Mouse (Mus musculus) gastrocnemius, adult 2 months (tissue): ENCODE measurements around the gene Sec24c. TPM values are rescaled to one million over a fixed set of nuclear protein-coding genes. Genes with fewer than 3 reads are reported as not detected.

Experiments
- DNase-seq: peaks from one replicate; pipeline ENCODE4 v3.0.0; 2022
- H3K27ac ChIP-seq: fragments of 200-600 bp; 2 replicates; pipeline ENCODE4 v1.8.1; 2022; ENCODE audit warnings: mild to moderate bottlenecking
- H3K4me3 ChIP-seq: fragments of 200-600 bp; 2 replicates; pipeline ENCODE4 v1.8.1; 2022; ENCODE audit warnings: mild to moderate bottlenecking, moderate library complexity
- CTCF ChIP-seq: fragments of 200-600 bp; IDR thresholded peaks from 2 replicates; pipeline ENCODE4 v1.8.1; 2022; ENCODE audit warnings: antibody characterized with exemption, mild to moderate bottlenecking, moderate library complexity
- intact Hi-C: fragments of 180-260 bp; cut with DNase I; formaldehyde crosslinking; loops from one replicate; pipeline ENCODE4 v1.15.1; 2025
- total RNA-seq, 2 experiments: library from RNA; stranded (reverse); gene quantifications; 2 replicates each; pipeline ENCODE4 v1.2.3; 2021

The Sec24c gene
- total RNA-seq, 2 experiments from 2014 or later: 73.8 to 76.3 TPM

DNA sequence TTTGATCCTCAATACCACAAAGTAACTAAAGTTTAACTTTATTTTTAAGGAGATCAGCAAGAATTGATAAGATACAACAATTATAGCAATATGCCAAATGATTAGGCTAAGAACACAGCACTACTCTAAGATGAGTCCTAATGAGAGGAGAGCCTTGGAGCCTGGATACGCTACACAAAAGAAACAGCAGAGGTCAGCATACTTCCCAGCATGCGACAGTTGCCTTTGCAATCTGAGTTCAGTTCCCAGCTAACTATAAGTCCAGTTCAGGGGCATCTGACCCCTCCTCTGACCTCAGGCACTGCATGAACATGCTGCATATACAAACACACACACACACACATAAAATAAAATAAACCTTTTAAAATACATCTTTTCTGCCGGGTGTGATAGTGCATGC, 28.6 kb upstream of the Sec24c start:
- intact Hi-C loops: no loop called here
- no peak overlapping the region; the same call in 1 of the 2 replicates for H3K27ac ChIP-seq

GRCm38 (mm10) chr14:20646381-20646780, 27.7 kb upstream of the Sec24c start:
- intact Hi-C loops: no loop called here
- DNase-seq: peak; percentile 54
- Histone ChIP-seq H3K4me3 (no peak overlapping the region), H3K27ac (peak overlapping the region; percentile 24; the same call in 1 of the 2 replicates)
- no peak for TF ChIP-seq CTCF

More for the DNA sequence above, 28.6 kb upstream of the Sec24c start:
- peak; percentile 31 for DNase-seq
- no peak overlapping the region for H3K4me3 ChIP-seq
- TF ChIP-seq CTCF: peak; percentile 42

DNA sequence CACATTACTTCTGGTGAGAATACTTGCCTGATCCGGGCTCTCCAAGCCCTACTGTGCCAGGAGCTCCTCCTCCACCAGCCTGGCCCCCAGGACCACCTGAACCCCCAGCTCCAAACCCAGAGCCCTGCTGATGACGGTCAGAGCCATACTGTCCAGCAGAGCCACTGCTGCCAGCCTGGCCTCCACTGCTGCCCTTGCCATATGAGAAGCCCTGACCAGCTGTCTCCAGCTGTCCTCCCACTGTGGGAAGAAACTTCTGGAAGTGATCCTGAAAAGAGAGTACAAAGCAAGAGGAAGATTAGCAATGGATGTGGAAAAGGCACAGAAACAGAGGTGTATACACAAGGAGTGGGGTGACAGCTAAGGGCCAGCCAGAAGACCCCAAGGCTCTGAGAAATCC, 23.1 kb upstream of the Sec24c start:
- no peak for TF ChIP-seq CTCF
- peak overlapping the region; percentile 98 for H3K27ac ChIP-seq
- intact Hi-C loops: no loop called here
- DNase-seq: peak; percentile 65
- peak overlapping the region; percentile 65 for H3K4me3 ChIP-seq

DNA sequence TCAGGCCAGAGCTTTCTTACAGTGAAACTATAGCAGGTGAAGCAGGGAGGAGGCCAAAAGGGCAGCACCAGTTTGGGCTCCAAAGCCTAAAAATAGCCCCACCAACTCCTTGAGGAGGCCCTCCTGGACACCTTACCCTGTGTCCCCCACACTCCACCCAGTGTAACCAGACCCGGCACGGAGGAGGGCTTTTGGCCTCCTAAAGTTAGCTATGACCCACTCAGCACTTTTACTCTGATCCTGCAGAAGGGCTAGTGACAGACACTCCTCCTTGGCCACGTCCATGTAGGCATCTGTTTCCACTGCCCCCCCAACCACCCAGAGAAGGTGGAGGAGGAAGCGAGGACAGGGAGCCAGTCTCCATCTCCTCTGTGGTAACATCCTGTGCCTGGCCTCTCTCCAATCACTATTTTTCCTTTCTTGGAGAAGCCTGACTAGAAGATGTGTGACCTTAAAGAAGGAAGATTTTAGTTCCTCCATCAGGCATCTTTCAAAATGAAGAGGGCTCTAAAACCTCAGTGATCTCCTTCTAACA, 22.3 kb upstream of the Sec24c start:
- Histone ChIP-seq H3K27ac (peak overlapping the region; percentile 98), H3K4me3 (peak overlapping the region; percentile 80)
- TF ChIP-seq CTCF: no peak
- peak; percentile 90 for DNase-seq
- intact Hi-C loops: no loop called here

DNA sequence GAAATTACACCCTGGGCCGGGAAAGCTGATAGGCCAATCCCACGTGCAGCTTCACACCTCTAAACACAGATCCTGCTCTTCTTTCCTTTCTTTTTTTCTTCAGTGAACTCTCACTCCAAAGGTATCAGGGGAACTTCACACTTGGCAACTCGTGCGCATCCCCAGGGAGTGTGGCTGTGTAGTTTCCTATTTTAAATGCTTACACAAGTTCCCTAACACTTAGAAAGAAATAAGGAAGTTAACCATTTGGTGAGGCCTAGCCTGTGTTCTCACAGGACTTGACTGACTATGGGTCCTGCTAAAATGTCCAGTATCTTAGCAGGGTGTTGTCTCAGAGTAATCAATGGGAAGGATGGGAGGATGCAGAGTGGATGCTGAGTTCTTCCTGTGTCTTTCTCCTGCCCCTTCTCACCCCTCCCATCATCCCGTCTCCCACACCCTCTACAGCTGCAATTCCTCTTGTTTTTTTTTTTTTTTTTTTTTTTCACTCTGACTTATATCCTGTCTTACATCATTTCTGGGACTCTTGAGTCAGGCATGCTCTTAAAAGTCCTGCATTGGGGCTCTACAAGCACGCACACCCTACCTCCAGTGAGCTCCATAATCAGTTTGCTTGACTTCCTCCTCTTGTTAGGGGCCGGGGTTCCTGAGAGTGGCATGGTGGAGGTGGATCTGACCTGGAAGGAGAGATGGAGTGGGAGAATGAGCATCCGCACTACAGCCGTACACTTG, 19.3 kb upstream of the Sec24c start:
- intact Hi-C loops: loop anchor here (5.0 kb wide), 1 partner anchor 263 kb away; the partner anchor contains the start of gene Mrps16
- no peak for TF ChIP-seq CTCF
- Histone ChIP-seq H3K4me3 (peak overlapping the region; percentile 80), H3K27ac (peak overlapping the region; percentile 98)
- peak; percentile 56 for DNase-seq

GRCm38 (mm10) chr14:20655731-20656130, 18.4 kb upstream of the Sec24c start:
- H3K27ac ChIP-seq: peak overlapping the region; percentile 98
- H3K4me3 ChIP-seq: peak overlapping the region; percentile 80
- DNase-seq: peak; percentile 90
- no peak for TF ChIP-seq CTCF
- intact Hi-C loops: loop anchor here (5.0 kb wide), 1 partner anchor 263 kb away; the partner anchor contains the start of gene Mrps16

GRCm38 (mm10) chr14:20656361-20656760, 17.7 kb upstream of the Sec24c start, which contains the start of gene Myoz1:
Gene Myoz1 (minus strand): TSS chr14:20656540.
- intact Hi-C loops: loop anchor here (5.0 kb wide), 1 partner anchor 264 kb away; the partner anchor contains the start of gene Mrps16
- peak within 1 kb of the TSS; percentile 80 for H3K4me3 ChIP-seq
- peak within 1 kb of the TSS; percentile 98 for H3K27ac ChIP-seq
- no peak for TF ChIP-seq CTCF
- DNase-seq: peak; percentile 87

GRCm38 (mm10) chr14:20658326-20658725, 15.8 kb upstream of the Sec24c start:
- no peak for DNase-seq
- intact Hi-C loops: loop anchor here (1.0 to 5.0 kb wide), 2 partner anchors 82 to 266 kb away; partner anchors contain the start of gene Mrps16
- peak overlapping the region; percentile 94 for H3K27ac ChIP-seq
- TF ChIP-seq CTCF: peak; percentile 80
- no peak overlapping the region for H3K4me3 ChIP-seq

- Histone ChIP-seq H3K27ac (peak overlapping the region; percentile 94), H3K4me3 (no peak overlapping the region)
- intact Hi-C loops: loop anchor here (1.0 to 5.0 kb wide), 2 partner anchors 83 to 267 kb away; partner anchors contain the start of gene Mrps16
- DNase-seq: no peak
- no peak for TF ChIP-seq CTCF
Measured at GRCm38 (mm10) chr14:20658902-20659301, 15.2 kb upstream of the Sec24c start.

DNA sequence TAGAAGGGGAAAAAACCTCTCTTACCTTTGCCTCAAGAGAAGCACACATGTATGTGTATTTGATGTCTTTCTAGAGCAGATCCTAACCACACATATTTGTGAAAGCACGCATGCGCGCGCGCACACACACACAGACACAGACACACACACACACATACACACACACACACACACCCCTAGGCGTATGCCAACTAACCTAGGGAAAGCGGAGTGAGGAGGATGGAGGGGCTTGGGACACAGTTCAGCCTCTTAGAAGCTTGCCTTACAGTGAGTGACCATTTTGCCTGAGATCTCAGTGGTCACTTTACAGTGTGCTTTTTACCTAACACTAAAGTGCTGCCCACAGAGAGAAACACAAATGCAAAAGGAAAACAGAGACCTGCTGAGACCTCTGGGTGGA, 14.4 kb upstream of the Sec24c start:
- peak overlapping the region; percentile 94 for H3K27ac ChIP-seq
- no peak for TF ChIP-seq CTCF
- intact Hi-C loops: loop anchor here (5.0 kb wide), 1 partner anchor 267 kb away; the partner anchor contains the start of gene Mrps16
- no peak overlapping the region for H3K4me3 ChIP-seq
- no peak for DNase-seq

GRCm38 (mm10) chr14:20660827-20661660, 13.1 kb upstream of the Sec24c start:
- intact Hi-C loops: no loop called here

GRCm38 (mm10) chr14:20661661-20662331, 12.3 kb upstream of the Sec24c start:
- TF ChIP-seq CTCF: no peak
- peak; percentile 53 for DNase-seq
- intact Hi-C loops: no loop called here
- peak overlapping the region; percentile 79 for H3K4me3 ChIP-seq
- peak overlapping the region; percentile 94 for H3K27ac ChIP-seq

More at GRCm38 (mm10) chr14:20660827-20661660, 13.1 kb upstream of the Sec24c start:
- Histone ChIP-seq H3K27ac (peak overlapping the region; percentile 94), H3K4me3 (peak overlapping the region; percentile 79)
- DNase-seq: peak; percentile 94
- peak; percentile 86 for TF ChIP-seq CTCF
